10 mouse cellular contexts compared by ENCODE assay signal in the genomic region with DNA sequence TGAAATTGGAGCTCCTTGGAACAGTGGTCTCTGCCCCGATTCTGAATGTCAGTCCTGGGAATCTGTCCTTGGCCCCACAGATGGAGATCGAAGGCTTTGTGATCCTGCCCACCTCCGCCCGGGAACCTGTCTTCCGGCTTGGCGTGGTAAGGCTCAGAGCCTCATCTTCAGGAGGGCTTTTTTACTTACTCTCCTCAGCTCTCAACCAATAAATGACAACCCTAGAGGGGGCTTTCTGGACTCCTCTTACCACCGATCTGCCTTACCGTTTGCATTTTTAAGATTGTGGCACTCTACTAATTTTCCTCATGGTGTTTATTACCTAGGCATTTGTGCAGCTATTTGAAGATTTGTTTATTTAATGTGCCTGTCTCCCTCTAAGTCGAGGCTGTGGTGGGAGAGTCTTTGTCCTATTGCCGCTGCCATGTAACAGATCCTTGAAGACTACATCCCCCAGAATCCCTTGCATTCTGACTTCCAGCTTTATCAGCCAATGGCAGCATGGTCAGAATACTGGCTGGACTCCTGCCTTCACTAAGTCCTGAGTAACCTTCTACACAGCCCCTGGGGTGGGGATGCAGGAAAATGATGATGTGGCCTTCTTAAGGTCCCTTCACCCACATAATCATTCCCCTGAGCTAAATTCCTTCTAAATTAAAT. TPM values are rescaled to one million over a fixed set of nuclear protein-coding genes. Genes with fewer than 3 reads are reported as not detected.
DNase-seq lines count a peak whose midpoint lies in the region; ATAC-seq lines count a peak whose summit lies in the region.
"Had no signal": no experiment of that assay in that cellular context is flagged by ENCODE, and none has a peak within 500 bp of the region (broad histone marks: within the 10 kb centered on the region; RNA-seq: fewer than 3 reads in every experiment).

No protein-coding gene starts in this region.

- H3K4me1 ChIP-seq in neural tube, embryonic 11.5 days (ENCODE audit: control insufficient read depth, insufficient read depth, low read length), result no peaks in the 10 kb centered on the region
- H3K4me1 ChIP-seq in hindbrain, embryonic 13.5 days (replicated peaks), result peaks cover 8% of the 10 kb centered on the region
- H3K4me1 ChIP-seq in midbrain, embryonic 14.5 days (ENCODE audit: control insufficient read depth, insufficient read depth, low read length), result no peaks in the 10 kb centered on the region
- H3K4me1 ChIP-seq: limb, embryonic 15.5 days had no signal

- no peak overlapping the region for H3K27ac ChIP-seq in neural tube, embryonic 11.5 days (ENCODE audit: low read depth, low read length)
- H3K27ac ChIP-seq in hindbrain, embryonic 13.5 days, result no peak overlapping the region
- 0 out of 2 replicates have a peak overlapping the region, but pooled peaks have one; percentile 3 for H3K27ac ChIP-seq in midbrain, embryonic 14.5 days (replicated peaks; ENCODE audit: low read depth, low read length)
- H3K27ac ChIP-seq: limb, embryonic 15.5 days had no signal

- no peak overlapping the region for H3K9ac ChIP-seq in neural tube, embryonic 11.5 days (ENCODE audit: low read length)
- H3K9ac ChIP-seq in hindbrain, embryonic 13.5 days, result no peak overlapping the region
- no peak overlapping the region for H3K9ac ChIP-seq in midbrain, embryonic 14.5 days (replicated peaks; ENCODE audit: low read length)
- H3K9ac ChIP-seq: limb, embryonic 15.5 days had no signal

- H3K27me3 ChIP-seq in neural tube, embryonic 11.5 days (ENCODE audit: control insufficient read depth, insufficient read depth, low read length), result no peaks in the 10 kb centered on the region
- H3K27me3 ChIP-seq in hindbrain, embryonic 13.5 days, result no peaks in the 10 kb centered on the region
- no peaks in the 10 kb centered on the region for H3K27me3 ChIP-seq in midbrain, embryonic 14.5 days (ENCODE audit: control insufficient read depth, insufficient read depth, low read length)
- H3K27me3 ChIP-seq: limb, embryonic 15.5 days had no signal

- ATAC-seq in neural tube, embryonic 11.5 days (ENCODE audit: insufficient read depth, low FRiP score, low TSS enrichment), result peak; percentile 58; the same call in 1 of the 2 replicates
- peak; percentile 82 for ATAC-seq in hindbrain, embryonic 13.5 days (ENCODE audit: low FRiP score)
- ATAC-seq in midbrain, embryonic 14.5 days (ENCODE audit: low FRiP score, low TSS enrichment), result peak; percentile 66

- WGBS in neural tube, embryonic 11.5 days, result 65% methylated on average over 10 of the region's 10 CpGs
- 59% methylated on average over 10 of the region's 10 CpGs for WGBS in hindbrain, embryonic 13.5 days
- WGBS in midbrain, embryonic 14.5 days, result 56% methylated on average over 10 of the region's 10 CpGs

- H3K4me3 ChIP-seq in neural tube, embryonic 11.5 days (ENCODE audit: low read depth, low read length), result no peak overlapping the region
- H3K4me3 ChIP-seq in hindbrain, embryonic 13.5 days, result no peak overlapping the region
- no peak overlapping the region for H3K4me3 ChIP-seq in midbrain, embryonic 14.5 days (replicated peaks; ENCODE audit: low read depth, low read length)
- H3K4me3 ChIP-seq: limb, embryonic 15.5 days had no signal

- H3K9me3 ChIP-seq in neural tube, embryonic 11.5 days (ENCODE audit: control insufficient read depth, low read length), result no peaks in the 10 kb centered on the region
- H3K9me3 ChIP-seq in hindbrain, embryonic 13.5 days, result no peaks in the 10 kb centered on the region
- no peaks in the 10 kb centered on the region for H3K9me3 ChIP-seq in midbrain, embryonic 14.5 days (ENCODE audit: control insufficient read depth, low read length)
- H3K9me3 ChIP-seq: limb, embryonic 15.5 days had no signal

- H3K4me2 ChIP-seq in neural tube, embryonic 11.5 days (ENCODE audit: low read depth), result no peak overlapping the region
- no peak overlapping the region for H3K4me2 ChIP-seq in hindbrain, embryonic 13.5 days
- peak overlapping the region; percentile 16; the same call in 1 of the 2 replicates for H3K4me2 ChIP-seq in midbrain, embryonic 14.5 days (ENCODE audit: low read length)
- H3K4me2 ChIP-seq: limb, embryonic 15.5 days had no signal

- H3K36me3 ChIP-seq in neural tube, embryonic 11.5 days (ENCODE audit: control insufficient read depth, insufficient read depth, low read length), result no peaks in the 10 kb centered on the region
- no peaks in the 10 kb centered on the region for H3K36me3 ChIP-seq in hindbrain, embryonic 13.5 days
- H3K36me3 ChIP-seq in midbrain, embryonic 14.5 days (ENCODE audit: control insufficient read depth, insufficient read depth, low read length), result no peaks in the 10 kb centered on the region
- H3K36me3 ChIP-seq: limb, embryonic 15.5 days had no signal

- peak; percentile 28 for DNase-seq in adrenal gland, postnatal 14 days
- no peak for DNase-seq in adrenal gland, adult 8-10 months
- peak; percentile 19 for DNase-seq in neural tube, embryonic 11.5 days (ENCODE audit: low spot score)
- DNase-seq in neural tube, embryonic 10.5 days (ENCODE audit: extremely low spot score, low spot score), result no peak
- peak; percentile 85 for DNase-seq in midbrain, embryonic 14.5 days
- no peak for DNase-seq in yolk sac, embryonic 10.5 days (ENCODE audit: low spot score)
- DNase-seq in natural killer cell, adult 2 months (ENCODE audit: low spot score in 2 of 2), result no peak

RNA-seq across cellular contexts. Expression of gene Lbp, which starts 18.4 kb away (rescaled TPM):
- 19.6 and 34.2 TPM in 2 replicates for total RNA-seq in adrenal gland, postnatal 14 days (2021)
- total RNA-seq in adrenal gland, adult 8-10 months (2022), result 10 to 100 TPM; 17.7 to 53.5 (median 24.9) TPM
- 1.7 and 1.8 TPM in 2 replicates for polyA plus RNA-seq in neural tube, embryonic 11.5 days (2014; fragmentation: Nextera tagmentation; extraction: Ambion mirVana)
- polyA plus RNA-seq in hindbrain, embryonic 13.5 days (2015; fragmentation: Nextera tagmentation; extraction: Ambion mirVana), result 2.6 and 2.8 TPM in 2 replicates
- polyA plus RNA-seq in midbrain, embryonic 14.5 days (2014; fragmentation: Nextera tagmentation; extraction: Ambion mirVana), result 1.2 and 2.2 TPM in 2 replicates

RNA-seq across cellular contexts. Expression of gene Snhg11, which starts 50.8 kb away (rescaled TPM):
- 3.5 and 6.6 TPM in 2 replicates for total RNA-seq in adrenal gland, postnatal 14 days (2021)
- 10 to 100 TPM; 16.5 to 72.5 (median 44.2) TPM for total RNA-seq in adrenal gland, adult 8-10 months (2022)
- polyA plus RNA-seq in neural tube, embryonic 11.5 days (2014; fragmentation: Nextera tagmentation; extraction: Ambion mirVana), result 39.6 and 42.3 TPM in 2 replicates
- 518 and 582 TPM in 2 replicates for polyA plus RNA-seq in hindbrain, embryonic 13.5 days (2015; fragmentation: Nextera tagmentation; extraction: Ambion mirVana)
- 225 and 337 TPM in 2 replicates for polyA plus RNA-seq in midbrain, embryonic 14.5 days (2014; fragmentation: Nextera tagmentation; extraction: Ambion mirVana)
- total RNA-seq: common myeloid progenitor, adult 5-6 weeks had no signal

Comparison
In these comparisons a context has a peak if more than half of its experiments do, and no peak if none do; other contexts are left out.
1. DNase-seq: peak in adrenal gland, postnatal 14 days (single experiment), neural tube, embryonic 11.5 days (single experiment) and midbrain, embryonic 14.5 days (single experiment); none in adrenal gland, adult 8-10 months (single experiment), neural tube, embryonic 10.5 days (single experiment), yolk sac, embryonic 10.5 days (single experiment) and natural killer cell, adult 2 months (0 of 2).
2. Peak in every context shown above with its lines, with median percentiles within 50 percentile points of each other: ATAC-seq.